Mouse (Mus musculus) testis, adult 2 months (tissue): Measurements from ENCODE around the gene Uri1.

Experiments
- CTCF ChIP-seq: fragments of 200-500 bp; IDR thresholded peaks from 2 replicates; pipeline ENCODE4 v1.5.1; 2012; ENCODE audit warnings: low read depth, mild to moderate bottlenecking, inconsistent platforms, low read length, moderate library complexity; ENCODE audit not compliant: control insufficient read depth, insufficient read depth, insufficient replicate concordance
- POLR2A ChIP-seq: fragments of 200-500 bp; IDR thresholded peaks from 2 replicates; pipeline ENCODE4 v1.6.1; 2012; ENCODE audit warnings: low read depth, mild to moderate bottlenecking, inconsistent platforms, low read length, moderate library complexity; ENCODE audit not compliant: control insufficient read depth

- TF ChIP-seq POLR2A (no peak), CTCF (no peak)
Measured at GRCm38 (mm10) chr7:38031183-38031582, 7.8 kb upstream of the Uri1 start.
